Mouse (Mus musculus): ENCODE results near the gene Heatr4.

DNA sequence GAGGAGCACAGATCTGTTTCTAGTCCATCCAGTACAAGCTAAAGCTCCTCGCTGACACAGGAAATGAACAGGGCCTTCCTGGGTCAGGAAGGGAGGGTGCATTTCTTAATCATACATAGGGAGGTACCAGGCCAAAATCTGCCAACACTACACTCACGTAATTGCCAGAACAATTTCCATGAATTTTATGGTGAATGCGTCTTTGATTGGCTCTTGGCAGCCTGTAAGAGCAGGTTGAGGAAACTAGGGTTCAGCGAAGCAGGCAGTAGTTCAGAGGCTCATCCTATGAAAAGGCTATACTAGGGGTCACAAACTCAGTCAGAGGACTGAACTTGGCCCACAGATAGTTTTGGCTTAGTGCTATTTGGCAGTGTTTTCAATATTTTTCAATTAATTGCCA is 44.6 kb downstream of the Heatr4 start:
- TF ChIP-seq POLR2A (IDR thresholded peaks at IDR 0.05; ENCODE audit: control insufficient read depth in 1 of 2, insufficient read depth in 1 of 2, low read depth in 1 of 2, low read length in 2 of 2, poor library complexity in 1 of 2) (no peak), USF2 (IDR thresholded peaks at IDR 0.05; ENCODE audit: borderline replicate concordance in 1 of 2, insufficient read depth in 1 of 2, low read depth in 1 of 2, low read length in 2 of 2) (no peak), CTCF (IDR thresholded peaks at IDR 0.05 in 2 of 3, conservative IDR thresholded peaks at IDR 0.05 in 1 of 3; ENCODE audit: control insufficient read depth in 1 of 3, insufficient read depth in 1 of 3, low read depth in 2 of 3, low read length in 3 of 3, poor library complexity in 1 of 3, severe bottlenecking in 1 of 3) (no peak), CHD2 (IDR thresholded peaks at IDR 0.05; ENCODE audit: low read length) (no peak), SIN3A (IDR thresholded peaks at IDR 0.05; ENCODE audit: low read length) (no peak), EP300 (IDR thresholded peaks at IDR 0.05; ENCODE audit: low read depth in 1 of 2, low read length in 2 of 2) (no peak), POLR2AphosphoS2 (IDR thresholded peaks at IDR 0.05; ENCODE audit: low read length) (no peak), JUND (IDR thresholded peaks at IDR 0.05; ENCODE audit: low read depth, low read length) (no peak), TBP (IDR thresholded peaks at IDR 0.05; ENCODE audit: low read depth, low read length) (no peak), MAFK (IDR thresholded peaks at IDR 0.05; ENCODE audit: borderline replicate concordance, low read depth, low read length) (no peak), ELF1 (IDR thresholded peaks at IDR 0.05; ENCODE audit: low read depth, low read length) (no peak)

Data from MEL (cell line).